Mouse (Mus musculus) hindbrain, embryonic 12.5 days (tissue): ENCODE results near the gene Ciita. TPM values are rescaled to one million over a fixed set of nuclear protein-coding genes. Genes with fewer than 3 reads are reported as not detected.

Experiments
- ATAC-seq: fragments of 200-750 bp; cut with Nextera tagmentation; 2 replicates; pipeline ENCODE4 v1.8.0; 2017; ENCODE audit warnings: moderate TSS enrichment; ENCODE audit not compliant: low FRiP score
- H3K27ac ChIP-seq: fragments of 300-500 bp; sonication (generic); 2 replicates; pipeline ENCODE4 v1.5.1; 2016; ENCODE audit warnings: mild to moderate bottlenecking
- H3K27me3 ChIP-seq: fragments of 300-500 bp; sonication (generic); 2 replicates; pipeline ENCODE4 v1.6.1; 2016; ENCODE audit warnings: mild to moderate bottlenecking
- H3K36me3 ChIP-seq: fragments of 300-500 bp; sonication (generic); 2 replicates; pipeline ENCODE4 v1.6.1; 2016; ENCODE audit warnings: mild to moderate bottlenecking
- H3K4me1 ChIP-seq: fragments of 300-500 bp; sonication (generic); 2 replicates; pipeline ENCODE4 v1.6.1; 2016
- H3K4me2 ChIP-seq: fragments of 300-500 bp; sonication (generic); replicated peaks from 2 replicates; pipeline ENCODE4 v1.6.1; 2016; ENCODE audit warnings: mild to moderate bottlenecking
- H3K4me3 ChIP-seq: fragments of 300-500 bp; sonication (generic); 2 replicates; pipeline ENCODE4 v1.5.1; 2016; ENCODE audit warnings: mild to moderate bottlenecking
- H3K9ac ChIP-seq: fragments of 300-500 bp; sonication (generic); 2 replicates; pipeline ENCODE4 v1.6.1; 2016; ENCODE audit warnings: mild to moderate bottlenecking, moderate library complexity
- H3K9me3 ChIP-seq: fragments of 300-500 bp; sonication (generic); replicated peaks from 2 replicates; pipeline ENCODE4 v1.6.1; 2016; ENCODE audit warnings: mild to moderate bottlenecking
- WGBS: fragments of 180-500 bp; shearing (Covaris S2); methylation state at CpG from one replicate; pipeline ENCODE4 v1.1.7; 2016; 5-methylcytosine and 5-hydroxymethylcytosine counted together
- polyA plus RNA-seq: library from polyadenylated mRNA; unstranded; fragments of >200 nt; fragmentation: Nextera tagmentation; extraction: Ambion mirVana; gene quantifications from 2 replicates; pipeline ENCODE4 v1.2.1, GENCODE M21; 2016

Gene Ciita
- polyA plus RNA-seq, 1 experiment from 2014 or later, result 0.37 TPM

DNA sequence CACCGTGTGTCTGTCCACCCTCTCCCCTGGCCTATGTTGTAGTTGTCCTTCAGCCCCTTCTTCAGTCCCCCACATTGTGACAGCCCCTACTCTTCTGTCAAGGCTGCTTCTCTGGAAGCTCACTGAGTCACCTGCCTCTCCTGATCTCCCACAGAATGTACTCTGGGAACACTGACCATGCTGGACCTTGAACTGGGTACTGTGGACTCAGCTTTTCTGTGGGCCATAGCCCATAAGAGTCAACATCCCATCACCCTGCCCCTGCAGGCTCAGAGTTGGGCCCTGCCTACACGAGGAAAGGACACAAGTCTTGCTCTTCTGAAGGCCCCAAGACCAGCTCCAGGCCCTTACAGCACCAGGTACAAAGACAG is 45.7 kb downstream of the Ciita start:
- Histone ChIP-seq H3K9ac (no peak overlapping the region), H3K9me3 (no peaks in the 10 kb centered on the region), H3K27ac (no peak overlapping the region), H3K4me3 (no peak overlapping the region), H3K4me1 (no peaks in the 10 kb centered on the region), H3K36me3 (peaks cover 11% of the 10 kb centered on the region), H3K27me3 (no peaks in the 10 kb centered on the region), H3K4me2 (no peak overlapping the region)
- WGBS, result 69% methylated on average over 2 of the region's 2 CpGs
- no peak for ATAC-seq

- Histone ChIP-seq H3K9ac (no peak overlapping the region), H3K9me3 (no peaks in the 10 kb centered on the region), H3K4me2 (no peak overlapping the region), H3K36me3 (peaks cover 24% of the 10 kb centered on the region), H3K4me1 (no peaks in the 10 kb centered on the region), H3K27me3 (no peaks in the 10 kb centered on the region), H3K4me3 (no peak overlapping the region), H3K27ac (no peak overlapping the region)
- ATAC-seq, result no peak
- 71% methylated on average over 6 of the region's 6 CpGs for WGBS
Measured at GRCm38 (mm10) chr16:10527046-10527644, 47.3 kb downstream of the Ciita start.

DNA sequence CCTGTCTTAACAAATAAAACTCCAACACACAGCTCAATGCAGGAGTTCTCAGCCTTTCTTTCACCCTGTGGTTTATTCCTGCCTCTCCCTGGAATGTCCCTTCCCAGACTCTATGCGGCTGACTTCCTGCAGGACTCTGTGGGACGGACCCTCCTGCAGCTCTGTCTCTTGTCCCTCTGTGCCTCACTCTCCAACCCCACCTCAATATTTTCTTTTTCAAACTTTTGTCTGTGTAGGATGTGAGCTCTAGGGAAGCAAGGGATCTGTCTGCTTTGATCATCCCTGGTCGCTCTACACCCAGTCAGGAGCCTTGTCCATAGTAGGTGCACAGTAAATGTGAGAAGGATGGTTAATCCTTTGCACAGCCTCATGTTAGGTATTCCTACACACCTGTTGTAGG is 48.5 kb downstream of the Ciita start:
- Histone ChIP-seq H3K27ac (no peak overlapping the region), H3K9me3 (no peaks in the 10 kb centered on the region), H3K4me1 (no peaks in the 10 kb centered on the region), H3K27me3 (no peaks in the 10 kb centered on the region), H3K36me3 (peaks cover 28% of the 10 kb centered on the region), H3K4me3 (no peak overlapping the region), H3K9ac (no peak overlapping the region), H3K4me2 (no peak overlapping the region)
- 81% methylated on average over 3 of the region's 3 CpGs for WGBS
- no peak for ATAC-seq

DNA sequence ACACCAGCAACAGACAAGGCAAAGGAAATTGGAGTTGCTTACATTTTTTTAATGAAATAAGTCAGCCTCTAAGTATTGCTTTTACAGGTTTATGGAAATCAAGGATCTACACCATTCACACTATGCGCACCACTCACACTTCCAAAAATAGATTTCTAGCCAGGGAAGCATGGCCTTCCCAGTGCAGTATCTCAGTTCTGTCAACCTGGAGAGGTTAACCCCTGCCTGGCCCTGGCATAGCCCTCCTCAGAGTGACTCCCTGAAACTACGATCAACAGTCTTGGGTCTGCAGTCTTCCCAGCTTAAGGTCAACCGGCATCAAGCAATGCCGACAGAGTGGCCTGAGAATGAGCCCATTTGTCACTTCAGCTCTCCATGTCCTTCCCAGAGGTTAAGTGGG is 50.3 kb downstream of the Ciita start:
- no peak overlapping the region for H3K9ac ChIP-seq
- no peak overlapping the region for H3K27ac ChIP-seq
- H3K4me1 ChIP-seq, result no peaks in the 10 kb centered on the region; the same call in 1 of the 2 replicates
- ATAC-seq, result no peak
- no peaks in the 10 kb centered on the region for H3K9me3 ChIP-seq
- peaks cover 28% of the 10 kb centered on the region for H3K36me3 ChIP-seq
- H3K4me2 ChIP-seq, result no peak overlapping the region
- no peaks in the 10 kb centered on the region for H3K27me3 ChIP-seq
- H3K4me3 ChIP-seq, result no peak overlapping the region
- 92% methylated on average over 4 of the region's 4 CpGs for WGBS

DNA sequence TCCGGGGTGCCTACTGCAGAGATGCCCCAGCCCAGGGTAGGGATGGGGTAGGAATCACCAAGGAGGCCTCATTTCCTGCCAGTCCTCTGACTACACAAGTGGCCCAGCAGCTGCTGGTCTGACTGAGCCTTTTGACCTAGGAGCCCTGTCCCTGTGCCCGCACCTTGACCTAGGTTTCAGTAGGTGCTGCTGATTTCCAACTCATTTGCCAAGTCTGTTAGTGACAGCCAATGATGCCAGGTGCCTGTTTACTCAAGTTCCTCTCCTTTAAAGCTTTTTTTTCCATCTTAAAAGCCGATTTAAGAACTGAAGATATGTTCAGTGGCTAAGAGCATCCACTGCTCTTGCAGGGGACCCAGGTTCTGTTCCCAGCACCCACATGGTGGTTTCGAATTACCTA is 53.9 kb downstream of the Ciita start:
- H3K27me3 ChIP-seq, result no peaks in the 10 kb centered on the region
- H3K4me2 ChIP-seq, result no peak overlapping the region
- H3K36me3 ChIP-seq, result peaks cover 28% of the 10 kb centered on the region
- no peak overlapping the region for H3K27ac ChIP-seq
- ATAC-seq, result no peak
- H3K4me3 ChIP-seq, result no peak overlapping the region
- H3K4me1 ChIP-seq, result peaks cover 6% of the 10 kb centered on the region
- 97% methylated on average over 4 of the region's 4 CpGs for WGBS
- no peaks in the 10 kb centered on the region for H3K9me3 ChIP-seq
- H3K9ac ChIP-seq, result no peak overlapping the region

DNA sequence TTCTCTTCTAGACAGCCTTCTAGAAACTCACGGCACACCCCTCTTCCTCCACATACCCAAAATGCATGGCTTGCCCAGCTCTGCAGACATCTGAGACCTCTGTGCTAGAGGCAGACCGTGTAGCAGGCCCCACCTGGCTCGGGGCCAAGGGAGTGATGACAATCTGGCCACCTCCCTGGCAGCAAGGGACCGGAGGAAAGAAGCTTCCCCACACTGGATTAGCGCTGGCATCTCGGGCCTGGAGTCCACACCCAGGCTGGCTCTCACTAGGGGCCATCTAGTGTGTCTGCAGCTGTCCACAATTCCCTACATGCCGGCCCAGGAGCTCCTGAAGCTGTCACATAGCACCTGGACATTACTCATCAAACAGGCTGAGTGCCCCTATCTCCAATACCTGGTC is 54.7 kb downstream of the Ciita start:
- 86% methylated on average over 7 of the region's 7 CpGs for WGBS
- no peaks in the 10 kb centered on the region for H3K27me3 ChIP-seq
- no peak overlapping the region for H3K9ac ChIP-seq

GRCm38 (mm10) chr16:10536323-10536722 is 56.5 kb downstream of the Ciita start:
- Histone ChIP-seq H3K9me3 (no peaks in the 10 kb centered on the region), H3K27me3 (no peaks in the 10 kb centered on the region), H3K4me1 (peaks cover 31% of the 10 kb centered on the region), H3K4me3 (no peak overlapping the region), H3K9ac (no peak overlapping the region), H3K4me2 (no peak overlapping the region), H3K27ac (no peak overlapping the region), H3K36me3 (peaks cover 12% of the 10 kb centered on the region; the same call in 1 of the 2 replicates)
- no peak for ATAC-seq
- 83% methylated on average over 5 of the region's 5 CpGs for WGBS

More for the DNA sequence above, 54.7 kb downstream of the Ciita start:
- Histone ChIP-seq H3K4me2 (no peak overlapping the region), H3K27ac (no peak overlapping the region), H3K4me3 (no peak overlapping the region), H3K9me3 (no peaks in the 10 kb centered on the region), H3K36me3 (peaks cover 27% of the 10 kb centered on the region), H3K4me1 (peaks cover 14% of the 10 kb centered on the region)
- ATAC-seq, result no peak

- Histone ChIP-seq H3K9ac (no peak overlapping the region), H3K27me3 (no peaks in the 10 kb centered on the region), H3K4me1 (peaks cover 37% of the 10 kb centered on the region), H3K36me3 (0 out of 2 replicates have a peak, but pooled peaks cover 5% of the 10 kb centered on the region), H3K27ac (no peak overlapping the region), H3K9me3 (no peaks in the 10 kb centered on the region), H3K4me2 (no peak overlapping the region), H3K4me3 (no peak overlapping the region)
- 83% methylated on average over 3 of the region's 3 CpGs for WGBS
- no peak for ATAC-seq
Measured at GRCm38 (mm10) chr16:10536961-10537360, 57.1 kb downstream of the Ciita start.

- no peaks in the 10 kb centered on the region for H3K27me3 ChIP-seq
- peaks cover 43% of the 10 kb centered on the region for H3K4me1 ChIP-seq
- no peaks in the 10 kb centered on the region for H3K9me3 ChIP-seq
- peak overlapping the region; percentile 96 for H3K4me3 ChIP-seq
- H3K4me2 ChIP-seq, result peak overlapping the region; percentile 89
- WGBS, result 77% methylated on average over 16 of the region's 16 CpGs
- H3K36me3 ChIP-seq, result no peaks in the 10 kb centered on the region
- ATAC-seq, result no peak
- H3K27ac ChIP-seq, result no peak overlapping the region
- peak overlapping the region; percentile 96 for H3K9ac ChIP-seq
Measured at GRCm38 (mm10) chr16:10540763-10541597, 61.1 kb downstream of the Ciita start.

GRCm38 (mm10) chr16:10541598-10541930 is 61.7 kb downstream of the Ciita start:
- H3K27ac ChIP-seq, result no peak overlapping the region
- ATAC-seq, result no peak
- H3K9me3 ChIP-seq, result no peaks in the 10 kb centered on the region
- H3K9ac ChIP-seq, result peak overlapping the region; percentile 96
- no peaks in the 10 kb centered on the region for H3K36me3 ChIP-seq
- H3K4me1 ChIP-seq, result peaks cover 49% of the 10 kb centered on the region
- H3K4me2 ChIP-seq, result peak overlapping the region; percentile 89
- 34% methylated on average over 7 of the region's 7 CpGs for WGBS
- H3K4me3 ChIP-seq, result peak overlapping the region; percentile 96
- H3K27me3 ChIP-seq, result no peaks in the 10 kb centered on the region

GRCm38 (mm10) chr16:10542266-10542665 is 62.4 kb downstream of the Ciita start:
- peak; percentile 17; the same call in 1 of the 2 replicates for ATAC-seq
- Histone ChIP-seq H3K27ac (peak overlapping the region; percentile 85), H3K9me3 (no peaks in the 10 kb centered on the region), H3K36me3 (no peaks in the 10 kb centered on the region), H3K4me2 (peak overlapping the region; percentile 89), H3K4me1 (peaks cover 53% of the 10 kb centered on the region), H3K9ac (peak overlapping the region; percentile 96), H3K4me3 (peak overlapping the region; percentile 96), H3K27me3 (no peaks in the 10 kb centered on the region)
- WGBS, result 4% methylated on average over 22 of the region's 22 CpGs

DNA sequence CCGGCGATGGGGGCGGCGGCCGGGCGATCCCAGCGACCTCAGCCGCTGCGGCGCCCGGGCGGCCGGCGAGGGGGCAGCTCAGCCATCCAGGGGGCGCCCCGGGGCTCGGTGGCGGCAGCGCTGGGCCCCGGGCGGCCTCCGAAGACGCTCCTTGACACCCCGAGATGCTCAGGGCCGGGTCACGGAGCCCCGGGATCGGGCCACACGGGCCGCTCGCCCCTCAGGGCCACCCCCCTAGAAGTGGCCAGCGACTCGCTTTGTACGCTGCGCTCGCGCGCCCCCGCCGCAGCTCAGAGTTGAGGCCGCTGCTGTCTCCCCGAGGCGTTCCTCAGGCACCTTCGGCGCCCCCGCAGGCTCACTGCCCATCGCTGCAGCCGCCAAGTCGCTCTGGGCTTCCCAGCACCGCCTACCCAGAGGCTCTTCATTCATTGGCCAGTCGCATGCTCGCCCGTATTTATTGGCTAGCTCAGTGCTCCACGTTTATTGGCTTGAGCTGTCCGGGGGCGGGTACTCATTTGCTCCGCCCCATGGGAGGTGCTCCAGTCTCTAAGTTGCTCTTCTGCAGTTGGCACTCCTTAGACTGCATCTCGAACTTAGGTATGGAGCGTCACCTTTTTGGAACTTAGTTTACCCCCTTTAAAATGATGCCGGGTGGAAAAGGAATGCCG is 63.0 kb downstream of the Ciita start, which contains the start of gene Dexi:
Gene Dexi (minus strand): TSS at position 357 of the 668 bp plus-strand sequence.
- peak within 1 kb of the TSS; percentile 85 for H3K27ac ChIP-seq
- no peaks in the 10 kb centered on the region for H3K27me3 ChIP-seq
- peak within 1 kb of the TSS; percentile 96 for H3K9ac ChIP-seq
- H3K9me3 ChIP-seq, result no peaks in the 10 kb centered on the region
- H3K4me3 ChIP-seq, result peak within 1 kb of the TSS; percentile 96
- under 1% methylated on average over 45 of the region's 61 CpGs for WGBS
- peaks cover 53% of the 10 kb centered on the region for H3K4me1 ChIP-seq
- peak within 1 kb of the TSS; percentile 89 for H3K4me2 ChIP-seq
- ATAC-seq, result peak; percentile 95
- H3K36me3 ChIP-seq, result no peaks in the 10 kb centered on the region
